Mouse (Mus musculus) urinary bladder, adult 18-20 months (tissue): Measurements from ENCODE around the gene Trim30d.
"Not testable (repeated sequence)": the region's sequence is repeated elsewhere in the genome, so short reads cannot be mapped to it uniquely, and the experiment has no call there.

ENCODE experiments used
- DNase-seq, 2 experiments: peaks; one replicate each; pipeline ENCODE4 v3.0.0; 2022; ENCODE audit warnings: low spot score in 2 of 2, mixed read lengths in 2 of 2

The Trim30d gene

GRCm38 (mm10) chr7:104507421-104508065 lies at the start of gene Trim30d:
Gene Trim30d (minus strand): TSS chr7:104507849.
- not testable (repeated sequence) for DNase-seq

- no peak for DNase-seq
Measured at GRCm38 (mm10) chr7:104552700-104553099, 45.1 kb upstream of the Trim30d start.

- no peak for DNase-seq
Measured at GRCm38 (mm10) chr7:104549833-104550232, 42.2 kb upstream of the Trim30d start, which contains the start of gene Olfr651. Gene Olfr651 (plus strand): TSS chr7:104550133.

- DNase-seq: peak in 1 of 2 experiments; percentile 6
Measured at GRCm38 (mm10) chr7:104501589-104502371, 5.9 kb downstream of the Trim30d start.

- not testable (repeated sequence) for DNase-seq
Measured at GRCm38 (mm10) chr7:104501186-104501585, 6.5 kb downstream of the Trim30d start.

- not testable (repeated sequence) for DNase-seq
Measured at GRCm38 (mm10) chr7:104499464-104499863, 8.2 kb downstream of the Trim30d start.

GRCm38 (mm10) chr7:104465065-104465744 lies 42.4 kb downstream of the Trim30d start, which contains the start of gene Trim30a:
Gene Trim30a (minus strand): TSS chr7:104465193.
- peak in 1 of 2 experiments; percentile 10 for DNase-seq

DNA sequence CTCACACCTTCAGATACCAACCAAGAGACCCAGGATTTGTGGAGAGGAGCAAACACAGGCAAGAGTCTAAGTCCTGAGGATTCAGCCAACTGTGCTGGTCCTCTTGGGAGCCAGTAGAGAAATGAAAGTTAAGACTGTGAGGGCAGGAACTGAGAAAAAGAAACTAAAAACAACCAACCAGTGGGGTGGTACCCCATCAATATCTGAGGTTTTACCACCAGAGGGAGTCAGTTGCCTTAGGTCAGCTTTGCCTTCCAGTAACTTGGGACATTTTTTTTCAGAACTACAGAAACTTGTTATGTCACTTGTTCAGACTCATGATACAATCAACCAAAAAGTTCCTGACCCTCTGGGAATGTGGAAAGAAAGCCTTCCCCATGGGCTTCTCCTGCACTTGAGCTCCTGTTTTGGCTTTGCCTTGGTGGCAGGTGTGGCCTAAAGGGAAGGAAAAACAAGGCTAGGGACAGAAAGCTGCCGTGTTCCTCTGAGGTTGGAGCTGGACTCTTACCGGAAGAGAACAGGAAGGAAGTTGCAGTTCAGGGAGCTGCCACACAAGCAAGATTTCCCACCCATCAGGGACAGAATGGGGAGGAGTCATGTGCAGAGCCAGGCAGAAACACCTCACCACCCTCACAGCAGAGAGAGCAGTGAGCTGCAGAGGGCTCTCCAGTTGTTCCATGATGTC lies 61.5 kb downstream of the Trim30d start:
- peak in 1 of 2 experiments; percentile 6 for DNase-seq
